Mouse (Mus musculus) midbrain, postnatal 0 days (tissue): ENCODE measurements around the gene Yrdc. TPM values are rescaled to one million over a fixed set of nuclear protein-coding genes. Genes with fewer than 3 reads are reported as not detected.

ENCODE experiments used
- ATAC-seq: fragments of 200-750 bp; cut with Nextera tagmentation; 2 replicates; pipeline ENCODE4 v1.8.0; 2017; ENCODE audit warnings: moderate number of reproducible peaks, mild to moderate bottlenecking, moderate TSS enrichment, moderate library complexity; ENCODE audit not compliant: low FRiP score
- DNase-seq: peaks from one replicate; pipeline ENCODE4 v3.0.0-alpha.2; 2015; ENCODE audit warnings: low spot score
- H3K27ac ChIP-seq: fragments of 300-500 bp; sonication (generic); 2 replicates; pipeline ENCODE4 v1.5.1; 2014; ENCODE audit warnings: low read depth, mild to moderate bottlenecking, low read length, mixed read lengths
- H3K27me3 ChIP-seq: fragments of 300-500 bp; sonication (generic); 2 replicates; pipeline ENCODE4 v1.6.1; 2014; ENCODE audit warnings: low read length, control low read depth, mixed read lengths; ENCODE audit not compliant: insufficient read depth
- H3K36me3 ChIP-seq: fragments of 300-500 bp; sonication (generic); 2 replicates; pipeline ENCODE4 v1.6.1; 2014; ENCODE audit warnings: low read length, control low read depth, mixed read lengths; ENCODE audit not compliant: insufficient read depth
- H3K4me1 ChIP-seq: fragments of 300-500 bp; sonication (generic); 2 replicates; pipeline ENCODE4 v1.6.1; 2014; ENCODE audit warnings: mild to moderate bottlenecking, control low read depth, antibody characterized with exemption, low read length, mixed read lengths; ENCODE audit not compliant: insufficient read depth
- H3K4me2 ChIP-seq: fragments of 300-500 bp; sonication (generic); 2 replicates; pipeline ENCODE4 v1.6.1; 2014; ENCODE audit warnings: low read depth, mild to moderate bottlenecking, low read length, mixed read lengths; ENCODE audit not compliant: poor library complexity, severe bottlenecking
- H3K4me3 ChIP-seq: fragments of 300-500 bp; sonication (generic); 2 replicates; pipeline ENCODE4 v1.5.1; 2014; ENCODE audit warnings: low read depth, mild to moderate bottlenecking, low read length, moderate library complexity
- H3K9ac ChIP-seq: fragments of 300-500 bp; sonication (generic); replicated peaks from 2 replicates; pipeline ENCODE4 v1.6.1; 2014; ENCODE audit warnings: mild to moderate bottlenecking, low read length, moderate library complexity, mixed read lengths; ENCODE audit not compliant: poor library complexity, severe bottlenecking
- H3K9me3 ChIP-seq: fragments of 300-500 bp; sonication (generic); 2 replicates; pipeline ENCODE4 v1.6.1; 2016; ENCODE audit warnings: low read length, control low read depth
- CTCF ChIP-seq: IDR thresholded peaks from 2 replicates; pipeline ENCODE4 v1.5.1; 2016; ENCODE audit warnings: antibody characterized with exemption, mild to moderate bottlenecking
- WGBS: fragments of 180-500 bp; shearing (Covaris S2); extraction: QIAGEN DNeasy Blood & Tissue Kit; methylation state at CpG from one replicate; pipeline ENCODE4 v1.1.7; 2014; 5-methylcytosine and 5-hydroxymethylcytosine counted together
- polyA plus RNA-seq: library from polyadenylated mRNA; unstranded; fragments of >200 nt; fragmentation: Nextera tagmentation; extraction: Ambion mirVana; gene quantifications from 2 replicates; pipeline ENCODE4 v1.2.1, GENCODE M21; 2015
- total RNA-seq: library from RNA; depleted of rRNA; stranded (reverse); fragments of >200 nt; gene quantifications from 2 replicates; pipeline ENCODE4 v1.2.3, GENCODE M21; 2014

The Yrdc gene
- total and polyA plus RNA-seq, 2 experiments from 2014 or later = 54.5 to 55.7 TPM

DNA sequence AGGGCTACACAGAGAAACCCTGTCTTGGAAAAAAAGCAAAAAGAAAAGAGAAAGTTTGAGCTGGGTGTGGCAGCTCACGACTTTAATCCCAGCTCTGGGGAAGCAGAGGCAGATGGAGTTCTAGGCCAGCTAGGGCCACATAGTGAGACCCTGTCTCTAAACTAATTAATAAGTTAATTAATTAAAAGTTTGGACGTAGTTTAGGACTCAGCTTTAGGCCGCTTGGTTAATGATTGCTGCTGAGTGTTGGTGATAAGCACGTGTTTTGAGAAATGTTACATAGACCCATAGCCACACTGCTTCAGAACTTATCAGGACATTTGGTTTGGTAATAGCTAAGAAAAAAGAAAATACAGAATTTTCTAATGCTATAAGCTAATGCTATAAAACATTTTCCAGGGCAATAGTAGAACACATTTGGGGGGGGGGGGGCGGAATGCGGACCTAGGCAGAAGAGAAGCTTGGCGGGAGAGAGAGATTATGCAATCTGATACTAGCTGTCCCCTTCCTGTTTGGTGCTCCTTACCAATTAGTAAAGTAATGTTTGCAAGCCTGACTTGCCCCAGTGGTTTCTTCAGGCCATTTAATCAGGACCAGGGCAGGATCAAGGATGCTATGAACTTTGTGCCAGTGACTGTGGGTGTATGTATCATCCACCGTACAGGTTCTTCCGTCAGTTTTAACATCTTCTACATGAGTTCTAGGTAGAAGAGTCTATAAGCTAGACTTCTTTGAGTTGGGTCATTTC, 41.2 kb upstream of the Yrdc start:
- no peaks in the 10 kb centered on the region for H3K9me3 ChIP-seq
- no peak overlapping the region for H3K4me2 ChIP-seq
- H3K9ac ChIP-seq = no peak overlapping the region
- no peak overlapping the region for H3K4me3 ChIP-seq
- TF ChIP-seq CTCF = no peak
- H3K27ac ChIP-seq = no peak overlapping the region
- DNase-seq (no peak), ATAC-seq (no peak)
- no peaks in the 10 kb centered on the region for H3K27me3 ChIP-seq
- H3K36me3 ChIP-seq = peaks cover 28% of the 10 kb centered on the region
- H3K4me1 ChIP-seq = no peaks in the 10 kb centered on the region
- WGBS = 89% methylated on average over 9 of the region's 9 CpGs

DNA sequence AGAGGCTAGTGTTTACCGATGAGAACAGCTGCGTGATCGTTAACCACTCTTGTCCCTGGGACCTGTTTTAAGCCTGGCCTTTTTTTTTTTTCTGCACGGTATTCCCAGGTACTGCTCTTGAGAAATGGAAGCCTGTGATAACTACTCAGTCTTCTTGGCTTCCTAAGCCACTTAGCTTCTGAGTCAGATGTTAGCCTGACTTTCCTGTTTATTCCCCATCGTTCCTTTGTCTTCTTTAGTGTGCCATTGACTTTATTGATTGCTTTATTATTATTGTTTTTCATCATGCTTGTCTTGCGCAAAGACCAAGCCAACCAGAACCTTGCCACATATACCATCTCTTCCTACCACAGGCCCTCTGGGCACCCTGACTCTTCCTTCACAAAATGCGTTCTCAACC, 40.4 kb upstream of the Yrdc start:
- no peaks in the 10 kb centered on the region for H3K9me3 ChIP-seq
- DNase-seq (no peak), ATAC-seq (no peak)
- TF ChIP-seq CTCF = no peak
- H3K36me3 ChIP-seq = peaks cover 24% of the 10 kb centered on the region
- no peak overlapping the region for H3K4me3 ChIP-seq
- no peak overlapping the region for H3K9ac ChIP-seq
- whole genome bisulfite sequencing = 94% methylated on average over 7 of the region's 7 CpGs
- no peak overlapping the region for H3K4me2 ChIP-seq
- H3K27ac ChIP-seq = no peak overlapping the region
- H3K27me3 ChIP-seq = no peaks in the 10 kb centered on the region
- H3K4me1 ChIP-seq = no peaks in the 10 kb centered on the region

DNA sequence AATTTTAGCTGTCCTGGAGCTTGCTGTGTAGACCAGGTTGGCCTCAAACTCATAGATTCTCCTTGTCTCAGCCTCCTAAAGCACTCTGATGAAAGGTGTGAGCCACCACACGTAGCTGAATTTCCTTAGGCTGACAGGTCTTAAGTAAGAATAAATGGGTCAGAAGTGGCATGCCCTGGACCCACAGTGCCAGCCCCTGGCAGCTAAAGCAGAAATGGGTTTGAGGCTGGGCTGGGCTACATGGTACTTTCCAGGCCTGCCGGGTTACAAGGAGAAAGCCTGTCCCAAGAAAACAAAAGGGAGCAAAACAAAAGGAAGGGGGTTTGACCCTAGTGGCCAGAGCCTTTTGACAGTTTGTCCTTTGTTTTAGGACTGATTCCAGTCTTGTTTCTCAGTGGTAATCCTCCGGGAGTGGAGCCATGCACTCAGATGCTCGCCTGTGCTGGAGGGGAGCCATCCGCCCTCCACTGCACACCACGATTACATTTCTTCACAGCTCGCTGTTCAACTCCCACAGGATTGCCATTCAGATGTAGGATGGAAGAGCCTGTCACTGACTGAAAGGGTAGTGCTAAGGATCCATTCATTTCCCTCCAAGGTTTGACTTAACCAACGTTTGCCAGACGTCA, 39.0 kb upstream of the Yrdc start:
- no peaks in the 10 kb centered on the region for H3K9me3 ChIP-seq
- no peak for TF ChIP-seq CTCF
- DNase-seq = peak; percentile 48
- H3K4me2 ChIP-seq = no peak overlapping the region
- H3K27ac ChIP-seq = no peak overlapping the region
- no peaks in the 10 kb centered on the region for H3K27me3 ChIP-seq
- H3K4me1 ChIP-seq = no peaks in the 10 kb centered on the region
- 0 out of 2 replicates have a peak overlapping the region, but pooled peaks have one; percentile 19 for H3K9ac ChIP-seq
- no peak for ATAC-seq
- WGBS = 23% methylated on average over 9 of the region's 9 CpGs
- peaks cover 20% of the 10 kb centered on the region for H3K36me3 ChIP-seq
- no peak overlapping the region for H3K4me3 ChIP-seq

DNA sequence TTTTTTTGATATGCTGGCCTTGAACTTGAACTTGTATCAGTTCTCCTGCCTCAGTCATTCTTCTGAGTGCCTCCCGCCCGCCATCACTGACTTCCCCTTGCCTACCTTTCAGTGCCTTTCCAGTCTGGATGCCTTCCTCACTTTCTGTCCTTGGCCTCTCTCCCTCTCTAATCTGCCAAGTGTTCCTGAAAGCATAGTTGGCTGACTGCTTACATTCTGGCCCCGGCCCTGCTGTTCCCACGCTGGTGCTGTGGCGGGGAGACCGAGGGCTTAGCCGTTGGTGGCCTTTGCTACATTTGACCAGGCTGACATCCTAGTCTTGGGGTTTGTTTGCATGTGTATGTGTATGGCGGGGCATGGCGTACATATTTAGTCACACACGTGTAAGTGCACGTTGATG, 34.6 kb upstream of the Yrdc start:
- no peaks in the 10 kb centered on the region for H3K9me3 ChIP-seq
- no peak overlapping the region for H3K9ac ChIP-seq
- peaks cover 17% of the 10 kb centered on the region for H3K36me3 ChIP-seq
- no peak for ATAC-seq
- DNase-seq = peak; percentile 22
- H3K4me2 ChIP-seq = no peak overlapping the region
- H3K27me3 ChIP-seq = no peaks in the 10 kb centered on the region
- no peak for TF ChIP-seq CTCF
- H3K4me3 ChIP-seq = no peak overlapping the region
- 83% methylated on average over 11 of the region's 11 CpGs for WGBS
- no peak overlapping the region for H3K27ac ChIP-seq
- no peaks in the 10 kb centered on the region for H3K4me1 ChIP-seq

DNA sequence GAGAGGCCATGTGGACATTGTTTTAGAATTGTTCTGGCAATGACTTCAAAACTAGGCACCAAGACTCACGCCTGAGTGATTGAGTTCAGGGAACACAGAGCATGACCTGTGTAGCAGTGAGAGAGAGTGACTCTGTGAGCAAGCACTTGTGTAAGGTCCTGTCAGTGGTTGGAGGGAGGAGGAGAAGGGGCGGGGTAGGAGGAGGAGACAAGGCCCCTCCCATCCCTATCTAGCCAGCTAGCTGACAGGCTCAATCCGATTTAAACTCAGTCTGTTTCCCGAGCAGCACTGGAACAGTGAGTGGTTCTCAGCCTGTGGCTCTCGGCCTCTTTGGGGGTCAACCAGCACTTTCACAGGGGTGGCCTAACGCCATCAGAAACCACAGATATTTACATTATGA, 32.7 kb upstream of the Yrdc start:
- H3K4me2 ChIP-seq = no peak overlapping the region
- H3K9ac ChIP-seq = no peak overlapping the region
- H3K27ac ChIP-seq = no peak overlapping the region
- no peak for TF ChIP-seq CTCF
- H3K4me1 ChIP-seq = no peaks in the 10 kb centered on the region
- peaks cover 26% of the 10 kb centered on the region for H3K36me3 ChIP-seq
- no peaks in the 10 kb centered on the region for H3K27me3 ChIP-seq
- DNase-seq (peak; percentile 6), ATAC-seq (no peak)
- WGBS = 13% methylated on average over 6 of the region's 6 CpGs
- H3K4me3 ChIP-seq = no peak overlapping the region
- H3K9me3 ChIP-seq = no peaks in the 10 kb centered on the region

DNA sequence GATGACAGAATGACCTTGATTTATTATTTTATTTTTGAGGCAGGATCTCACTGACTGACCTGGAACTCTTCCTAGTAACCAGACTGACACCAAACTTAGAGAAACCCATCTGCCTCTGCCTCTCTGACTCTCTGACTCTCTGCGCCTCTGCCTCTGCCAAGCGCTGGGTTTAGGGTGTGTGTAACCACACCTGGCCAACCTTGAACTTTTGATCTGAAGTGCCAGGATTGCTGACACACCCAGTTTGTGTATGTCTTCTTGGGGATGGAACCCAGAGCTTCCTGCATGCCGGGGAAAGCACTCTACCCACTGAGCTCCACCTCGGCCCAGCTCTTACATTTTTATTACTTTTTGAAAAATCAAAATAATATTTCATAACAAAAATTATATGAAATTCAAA, 31.6 kb upstream of the Yrdc start:
- DNase-seq (no peak), ATAC-seq (no peak)
- no peak for TF ChIP-seq CTCF
- H3K9me3 ChIP-seq = no peaks in the 10 kb centered on the region
- no peak overlapping the region for H3K4me3 ChIP-seq
- H3K4me1 ChIP-seq = no peaks in the 10 kb centered on the region
- H3K27ac ChIP-seq = no peak overlapping the region
- peaks cover 26% of the 10 kb centered on the region for H3K36me3 ChIP-seq
- WGBS = 98% methylated on average over 4 of the region's 4 CpGs
- H3K27me3 ChIP-seq = no peaks in the 10 kb centered on the region
- H3K9ac ChIP-seq = no peak overlapping the region
- H3K4me2 ChIP-seq = no peak overlapping the region
